In the genomic region with DNA sequence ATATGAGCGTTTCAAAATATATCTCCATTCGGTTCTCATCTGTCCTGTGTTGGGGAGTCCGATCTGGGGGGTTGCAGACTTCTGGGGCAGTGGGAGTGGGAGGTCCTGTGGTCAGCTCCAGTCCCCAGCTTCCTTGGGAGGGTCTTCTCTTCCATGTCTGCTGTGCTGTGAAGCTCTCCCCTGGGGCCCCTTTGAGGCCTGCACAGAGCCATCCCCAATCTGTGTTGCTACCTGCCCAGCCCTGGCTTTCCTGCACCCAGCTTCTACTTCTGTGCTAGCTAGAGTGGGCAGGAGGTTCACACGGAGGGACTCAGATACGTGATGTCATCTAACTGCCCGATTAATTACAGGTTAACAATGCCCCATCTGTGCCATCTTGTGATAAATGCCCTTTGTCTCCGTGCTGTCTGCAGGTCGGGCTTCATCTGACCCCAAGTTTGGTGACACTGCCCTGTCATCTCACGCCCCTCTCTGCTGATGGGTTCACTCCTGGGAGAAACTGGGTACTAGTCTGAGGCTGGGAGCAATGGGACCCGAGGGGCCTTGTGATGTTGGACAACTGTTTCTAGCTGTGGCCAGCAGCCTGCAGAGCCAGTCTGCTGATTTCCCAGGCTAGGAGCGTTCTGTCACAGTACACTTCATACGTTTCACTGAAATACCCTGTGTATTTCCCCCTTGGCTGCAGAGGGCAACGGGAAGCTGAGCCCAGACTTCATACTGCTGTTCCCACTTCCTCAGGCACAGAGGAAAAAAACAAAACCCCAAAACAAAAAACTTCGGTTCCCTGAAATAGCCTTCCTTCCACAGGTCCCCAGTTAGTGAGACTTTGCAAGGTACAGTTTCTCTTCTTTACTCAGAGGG, we compare ENCODE assay signal across 15 mouse cellular contexts.
DNase-seq lines count a peak whose midpoint lies in the region; ATAC-seq lines count a peak whose summit lies in the region.
"Had no signal": no experiment of that assay in that cellular context is flagged by ENCODE, and none has a peak within 500 bp of the region (broad histone marks: within the 10 kb centered on the region; RNA-seq: fewer than 3 reads in every experiment).

No protein-coding gene starts in this region.

- no peaks in the 10 kb centered on the region for H3K27me3 ChIP-seq in hindbrain, embryonic 10.5 days (ENCODE audit: insufficient read depth, poor library complexity, severe bottlenecking)
- H3K27me3 ChIP-seq in hindbrain, embryonic 16.5 days (replicated peaks; ENCODE audit: control insufficient read depth, insufficient read depth, low read length): no peaks in the 10 kb centered on the region
- no peaks in the 10 kb centered on the region for H3K27me3 ChIP-seq in midbrain, embryonic 15.5 days (replicated peaks)
- H3K27me3 ChIP-seq in midbrain, embryonic 16.5 days (ENCODE audit: control insufficient read depth, insufficient read depth, low read depth, low read length): no peaks in the 10 kb centered on the region
- H3K27me3 ChIP-seq in embryonic facial prominence, embryonic 13.5 days: no peaks in the 10 kb centered on the region
- no peaks in the 10 kb centered on the region for H3K27me3 ChIP-seq in limb, embryonic 15.5 days
- H3K27me3 ChIP-seq: heart, embryonic 15.5 days had no signal

- H3K4me2 ChIP-seq in hindbrain, embryonic 16.5 days (ENCODE audit: low read length): no peak overlapping the region
- no peak overlapping the region for H3K4me2 ChIP-seq in midbrain, embryonic 15.5 days
- no peak overlapping the region for H3K4me2 ChIP-seq in midbrain, embryonic 16.5 days (ENCODE audit: low read length)
- no peak overlapping the region for H3K4me2 ChIP-seq in embryonic facial prominence, embryonic 13.5 days
- H3K4me2 ChIP-seq in limb, embryonic 15.5 days: no peak overlapping the region
- H3K4me2 ChIP-seq: heart, embryonic 15.5 days; lung, embryonic 14.5 days had no signal

- 71% methylated on average over 14 of the region's 14 CpGs for WGBS in hindbrain, embryonic 10.5 days
- 58% methylated on average over 14 of the region's 14 CpGs for WGBS in hindbrain, embryonic 16.5 days
- 69% methylated on average over 14 of the region's 14 CpGs for WGBS in midbrain, embryonic 15.5 days
- 72% methylated on average over 14 of the region's 14 CpGs for WGBS in midbrain, embryonic 16.5 days
- WGBS in embryonic facial prominence, embryonic 13.5 days: 56% methylated on average over 14 of the region's 14 CpGs
- 61% methylated on average over 14 of the region's 14 CpGs for WGBS in limb, embryonic 15.5 days

- H3K27ac ChIP-seq in hindbrain, embryonic 10.5 days: peak overlapping the region; percentile 72
- no peak overlapping the region for H3K27ac ChIP-seq in hindbrain, embryonic 16.5 days (ENCODE audit: low read depth, low read length)
- 0 out of 2 replicates have a peak overlapping the region, but pooled peaks have one; percentile 31 for H3K27ac ChIP-seq in midbrain, embryonic 15.5 days
- no peak overlapping the region for H3K27ac ChIP-seq in midbrain, embryonic 16.5 days (ENCODE audit: low read length)
- peak overlapping the region; percentile 80 for H3K27ac ChIP-seq in embryonic facial prominence, embryonic 13.5 days
- peak overlapping the region; percentile 73 for H3K27ac ChIP-seq in limb, embryonic 15.5 days
- H3K27ac ChIP-seq: heart, embryonic 15.5 days had no signal

- H3K4me1 ChIP-seq in hindbrain, embryonic 10.5 days (replicated peaks): peaks cover 61% of the 10 kb centered on the region
- peaks cover 29% of the 10 kb centered on the region for H3K4me1 ChIP-seq in hindbrain, embryonic 16.5 days (ENCODE audit: control insufficient read depth, insufficient read depth, low read depth, low read length)
- H3K4me1 ChIP-seq in midbrain, embryonic 15.5 days: peaks cover 35% of the 10 kb centered on the region
- peaks cover 25% of the 10 kb centered on the region for H3K4me1 ChIP-seq in midbrain, embryonic 16.5 days (ENCODE audit: control insufficient read depth, insufficient read depth, low read length)
- peaks cover 64% of the 10 kb centered on the region for H3K4me1 ChIP-seq in embryonic facial prominence, embryonic 13.5 days
- H3K4me1 ChIP-seq in limb, embryonic 15.5 days: peaks cover 66% of the 10 kb centered on the region

- H3K9ac ChIP-seq in hindbrain, embryonic 16.5 days (ENCODE audit: low read depth, low read length): no peak overlapping the region
- H3K9ac ChIP-seq in midbrain, embryonic 15.5 days: no peak overlapping the region
- no peak overlapping the region for H3K9ac ChIP-seq in midbrain, embryonic 16.5 days (ENCODE audit: low read depth, low read length)
- 0 out of 2 replicates have a peak overlapping the region, but pooled peaks have one; percentile 27 for H3K9ac ChIP-seq in embryonic facial prominence, embryonic 13.5 days
- no peak overlapping the region for H3K9ac ChIP-seq in limb, embryonic 15.5 days
- H3K9ac ChIP-seq: heart, embryonic 15.5 days; lung, embryonic 14.5 days had no signal

- no peak for DNase-seq in hindbrain, embryonic 10.5 days (ENCODE audit: low spot score)
- DNase-seq in left cerebral cortex, postnatal 36 days (ENCODE audit: low spot score in 2 of 2): no peak
- DNase-seq: adrenal gland, postnatal 25 days; cerebellum, postnatal 36 days; spleen, adult 18-20 months had no signal

- H3K4me3 ChIP-seq in hindbrain, embryonic 10.5 days: no peak overlapping the region
- no peak overlapping the region for H3K4me3 ChIP-seq in hindbrain, embryonic 16.5 days (ENCODE audit: low read length)
- no peak overlapping the region for H3K4me3 ChIP-seq in midbrain, embryonic 15.5 days
- no peak overlapping the region for H3K4me3 ChIP-seq in midbrain, embryonic 16.5 days (ENCODE audit: low read depth, low read length)
- H3K4me3 ChIP-seq in embryonic facial prominence, embryonic 13.5 days: no peak overlapping the region
- no peak overlapping the region for H3K4me3 ChIP-seq in limb, embryonic 15.5 days
- H3K4me3 ChIP-seq: erythroblast, embryonic 14.5 days; heart, embryonic 15.5 days had no signal

- intact Hi-C loops in left cerebral cortex, postnatal 36 days (cut with DNase I): no loop called here

- ATAC-seq in hindbrain, embryonic 16.5 days: no peak
- no peak for ATAC-seq in midbrain, embryonic 15.5 days (replicated peaks)
- no peak for ATAC-seq in midbrain, embryonic 16.5 days
- no peak for ATAC-seq in embryonic facial prominence, embryonic 13.5 days (ENCODE audit: insufficient number of reproducible peaks, insufficient read depth, low FRiP score, low TSS enrichment, low read depth)
- ATAC-seq in limb, embryonic 15.5 days (ENCODE audit: insufficient number of reproducible peaks, low FRiP score, low TSS enrichment, low read depth): no peak
- ATAC-seq: inflammation-experienced regulatory T-cells, adult 6 months had no signal

- no peaks in the 10 kb centered on the region for H3K9me3 ChIP-seq in hindbrain, embryonic 10.5 days
- no peaks in the 10 kb centered on the region for H3K9me3 ChIP-seq in hindbrain, embryonic 16.5 days (ENCODE audit: control insufficient read depth, low read length)
- H3K9me3 ChIP-seq in midbrain, embryonic 15.5 days: no peaks in the 10 kb centered on the region
- H3K9me3 ChIP-seq in midbrain, embryonic 16.5 days (replicated peaks; ENCODE audit: control insufficient read depth, low read length, poor library complexity, severe bottlenecking): no peaks in the 10 kb centered on the region
- no peaks in the 10 kb centered on the region for H3K9me3 ChIP-seq in embryonic facial prominence, embryonic 13.5 days
- no peaks in the 10 kb centered on the region for H3K9me3 ChIP-seq in limb, embryonic 15.5 days
- H3K9me3 ChIP-seq: G1E; heart, embryonic 15.5 days had no signal

- peaks cover 39% of the 10 kb centered on the region for H3K36me3 ChIP-seq in hindbrain, embryonic 10.5 days
- peaks cover 3% of the 10 kb centered on the region for H3K36me3 ChIP-seq in hindbrain, embryonic 16.5 days (ENCODE audit: control insufficient read depth, insufficient read depth, low read length)
- no peaks in the 10 kb centered on the region for H3K36me3 ChIP-seq in midbrain, embryonic 15.5 days (replicated peaks)
- no peaks in the 10 kb centered on the region for H3K36me3 ChIP-seq in midbrain, embryonic 16.5 days (ENCODE audit: control insufficient read depth, insufficient read depth, low read length)
- peaks cover 31% of the 10 kb centered on the region for H3K36me3 ChIP-seq in embryonic facial prominence, embryonic 13.5 days
- H3K36me3 ChIP-seq in limb, embryonic 15.5 days: peaks cover 28% of the 10 kb centered on the region
- H3K36me3 ChIP-seq: G1E had no signal

Comparison
In these comparisons a context has a peak if more than half of its experiments do, and no peak if none do; other contexts are left out.
1. H3K27ac ChIP-seq: peak in hindbrain, embryonic 10.5 days (single experiment), midbrain, embryonic 15.5 days (single experiment), embryonic facial prominence, embryonic 13.5 days (single experiment) and limb, embryonic 15.5 days (single experiment); none in hindbrain, embryonic 16.5 days (single experiment) and midbrain, embryonic 16.5 days (single experiment).